Mouse (Mus musculus) brain, adult 2 months (tissue): Measurements from ENCODE around the gene Jmjd1c.
"Not testable (repeated sequence)": the region's sequence is repeated elsewhere in the genome, so short reads cannot be mapped to it uniquely, and the experiment has no call there.

Experiments used
- DNase-seq: peaks from one replicate; pipeline ENCODE4 v3.0.0; 2011; ENCODE audit warnings: low read depth, low spot score

Gene Jmjd1c

GRCm38 (mm10) chr10:67100831-67101251, 4.9 kb downstream of the Jmjd1c start:
- peak; percentile 88 for DNase-seq

GRCm38 (mm10) chr10:67104543-67104942, 8.6 kb downstream of the Jmjd1c start:
- DNase-seq = no peak

DNA sequence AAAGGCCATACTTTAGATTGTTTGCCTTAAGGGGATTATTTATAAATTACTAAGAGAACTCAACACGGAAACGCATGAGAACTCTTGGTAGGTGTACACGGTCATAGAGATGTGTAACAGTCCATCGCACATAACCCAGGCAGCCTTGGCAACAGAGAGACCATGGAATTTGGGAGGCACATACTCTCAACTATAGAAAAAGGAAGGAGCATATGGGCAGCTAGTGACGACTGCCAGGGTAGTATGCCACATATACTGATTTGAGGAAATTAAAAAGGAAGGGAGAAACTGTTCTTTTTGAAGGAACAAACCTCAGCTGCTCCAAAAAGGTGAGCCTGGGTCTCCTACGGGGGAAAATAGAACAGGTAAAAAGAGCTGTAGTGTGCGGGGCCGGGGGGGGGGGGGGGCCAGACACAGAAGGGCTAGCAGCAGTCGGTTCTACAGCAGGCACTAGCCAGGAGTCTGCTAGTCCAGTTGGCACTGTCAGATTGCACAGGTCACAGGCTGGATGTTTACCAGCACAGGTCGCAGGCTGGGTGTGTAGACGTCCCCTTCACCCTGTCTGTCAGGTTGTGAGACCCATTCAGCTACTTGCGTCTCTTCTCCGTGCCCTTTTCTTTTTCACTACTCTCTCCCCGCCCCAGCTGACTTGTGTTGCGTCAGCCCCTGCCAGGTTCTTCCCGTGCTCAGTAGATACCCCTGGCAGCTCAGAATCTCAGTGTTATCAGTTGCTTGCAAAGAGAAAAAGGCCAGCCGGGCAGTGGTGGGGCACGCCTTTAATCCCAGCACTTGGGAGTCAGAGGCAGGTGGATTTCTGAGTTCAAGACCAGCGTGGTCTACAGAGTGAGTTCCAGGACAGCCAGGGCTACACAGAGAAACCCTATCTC, 9.6 kb downstream of the Jmjd1c start:
- peak; percentile 91 for DNase-seq

DNA sequence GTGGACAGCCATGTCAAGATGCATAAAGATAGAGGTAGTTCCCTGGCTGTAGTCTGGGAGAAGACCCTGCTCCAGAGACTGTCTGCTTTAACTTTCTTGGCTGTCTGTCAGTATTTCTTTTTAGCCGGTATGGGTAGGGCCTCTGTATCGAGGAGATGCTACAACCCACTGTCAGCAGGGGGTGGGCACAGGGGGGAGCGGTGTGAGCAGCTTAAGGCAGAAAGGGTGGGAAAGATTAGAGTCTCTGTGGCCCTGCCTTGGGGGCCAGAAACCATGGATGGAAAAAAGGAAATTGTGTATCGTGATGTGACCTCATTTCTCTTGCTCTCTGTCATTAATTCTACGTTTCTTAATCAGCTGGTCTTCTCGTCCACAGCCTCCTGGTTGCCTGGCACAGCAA, 10.5 kb downstream of the Jmjd1c start:
- no peak for DNase-seq

DNA sequence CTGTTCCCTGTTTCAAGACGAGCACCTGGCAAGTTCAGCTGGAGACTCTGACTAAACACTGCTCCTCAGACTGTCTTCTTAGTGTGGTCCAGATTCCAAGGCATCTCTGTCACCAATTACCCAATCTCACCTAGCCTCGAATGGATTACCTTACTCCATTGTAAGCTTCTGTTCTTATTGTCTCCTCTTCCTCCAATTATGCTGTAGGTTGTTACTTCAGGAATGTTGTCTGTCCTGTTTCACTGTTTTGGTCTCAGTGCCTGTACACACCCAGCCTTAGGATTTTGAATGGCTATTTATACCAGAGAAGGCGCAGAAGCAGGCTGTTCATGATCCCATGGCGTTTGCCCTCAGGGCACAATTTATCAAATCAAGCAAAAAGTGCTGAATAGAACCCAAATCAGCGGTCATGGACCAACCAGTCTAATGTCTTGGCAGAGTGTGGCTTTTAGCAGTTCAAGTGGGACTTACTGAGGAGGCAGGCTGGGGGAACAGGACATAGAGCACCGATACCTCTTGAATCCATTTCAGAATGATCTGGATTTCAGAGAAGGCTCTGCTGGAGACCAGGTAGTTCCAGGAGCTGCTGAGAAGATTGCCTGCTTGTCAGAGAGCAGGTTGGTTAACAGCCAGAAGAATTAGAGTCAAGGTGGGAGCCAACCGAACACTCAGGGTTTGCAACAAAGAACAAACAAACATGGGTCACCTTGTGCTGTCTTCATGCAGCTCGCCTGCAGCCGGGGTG, 11.3 kb downstream of the Jmjd1c start:
- peak; percentile 43 for DNase-seq

- DNase-seq = no peak
Observed at GRCm38 (mm10) chr10:67108096-67108495, 12.2 kb downstream of the Jmjd1c start.

DNA sequence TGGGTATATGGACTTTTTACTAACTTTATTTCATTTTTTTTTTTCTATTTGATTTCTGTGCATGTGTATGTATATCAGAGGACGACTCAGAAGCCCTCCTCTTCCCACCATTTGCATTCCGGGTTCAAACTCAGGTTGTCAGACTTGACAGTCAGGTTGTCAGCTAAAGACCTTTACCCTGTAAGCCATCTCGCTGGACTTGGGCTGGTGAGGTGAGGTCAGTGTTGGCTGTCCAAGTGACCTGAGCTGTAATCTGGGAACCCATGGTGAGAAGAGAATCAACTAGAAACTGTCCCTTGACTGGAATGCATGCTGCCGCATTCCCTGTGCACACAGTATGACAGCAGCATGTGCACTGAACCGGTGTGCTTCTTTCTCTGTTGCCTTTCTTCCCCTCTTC, 13.7 kb downstream of the Jmjd1c start:
- no peak for DNase-seq

- peak; percentile 66 for DNase-seq
Observed at GRCm38 (mm10) chr10:67111044-67111798, 15.3 kb downstream of the Jmjd1c start.

DNA sequence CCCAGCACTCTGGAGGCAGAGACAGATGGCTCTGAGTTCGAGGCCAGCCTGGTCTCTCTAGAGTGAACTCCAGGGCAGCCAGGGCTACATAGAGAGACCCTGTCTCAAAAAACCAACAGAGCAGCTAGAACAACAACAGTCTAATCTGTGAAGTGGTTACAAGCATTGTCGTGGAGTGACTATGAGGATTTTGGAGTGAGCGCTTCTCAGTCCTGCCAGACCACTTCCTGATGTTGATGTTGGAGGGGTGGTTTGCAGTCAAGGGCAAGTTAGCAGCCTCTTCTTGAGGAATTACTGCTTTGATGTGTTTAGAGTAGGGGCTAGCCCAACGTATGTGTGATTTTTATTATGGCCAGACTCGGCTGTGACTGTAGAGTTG, 15.9 kb downstream of the Jmjd1c start:
- no peak for DNase-seq

DNA sequence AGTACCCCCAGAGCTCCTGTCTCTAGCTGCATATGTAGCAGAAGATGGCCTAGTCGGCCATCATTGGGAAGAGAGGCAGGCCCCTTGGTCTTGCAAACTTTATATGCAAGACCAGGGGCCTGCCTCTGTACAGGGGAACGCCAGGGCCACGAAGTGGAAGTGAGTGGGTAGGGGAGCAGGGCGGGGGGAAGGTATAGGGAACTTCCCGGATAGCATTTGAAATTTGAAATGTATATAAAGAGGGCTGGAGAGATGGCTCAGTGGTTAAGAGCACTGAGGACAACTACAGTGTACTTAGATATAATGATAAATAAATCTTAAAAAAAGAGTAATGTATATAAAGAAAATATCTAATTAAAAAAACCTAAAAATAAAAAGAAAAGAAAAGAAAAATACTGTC, 17.0 kb downstream of the Jmjd1c start:
- DNase-seq = not testable (repeated sequence)

DNA sequence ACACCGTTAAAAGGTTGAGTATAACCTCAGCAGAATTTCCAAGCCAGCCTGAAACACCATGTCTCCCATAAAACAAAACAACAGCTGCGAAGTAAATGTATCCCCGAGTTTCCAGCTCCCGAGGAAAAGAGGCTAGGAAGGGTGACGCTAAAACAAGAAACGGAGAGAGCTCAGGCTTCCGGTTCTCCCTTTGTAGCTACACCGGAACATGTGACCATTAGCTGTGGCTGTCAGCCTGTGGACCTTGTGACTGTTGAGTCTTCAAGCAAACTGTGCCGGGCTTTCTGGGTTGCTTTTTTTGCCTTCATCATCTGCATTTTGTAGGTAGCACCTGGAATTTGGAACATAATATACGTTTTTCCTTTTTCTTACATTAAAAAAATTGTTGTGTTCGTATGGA, 17.9 kb downstream of the Jmjd1c start:
- DNase-seq = peak; percentile 54

- peak; percentile 84 for DNase-seq
Observed at GRCm38 (mm10) chr10:67115115-67115514, 19.2 kb downstream of the Jmjd1c start.

GRCm38 (mm10) chr10:67115666-67116091, 19.8 kb downstream of the Jmjd1c start:
- no peak for DNase-seq

DNA sequence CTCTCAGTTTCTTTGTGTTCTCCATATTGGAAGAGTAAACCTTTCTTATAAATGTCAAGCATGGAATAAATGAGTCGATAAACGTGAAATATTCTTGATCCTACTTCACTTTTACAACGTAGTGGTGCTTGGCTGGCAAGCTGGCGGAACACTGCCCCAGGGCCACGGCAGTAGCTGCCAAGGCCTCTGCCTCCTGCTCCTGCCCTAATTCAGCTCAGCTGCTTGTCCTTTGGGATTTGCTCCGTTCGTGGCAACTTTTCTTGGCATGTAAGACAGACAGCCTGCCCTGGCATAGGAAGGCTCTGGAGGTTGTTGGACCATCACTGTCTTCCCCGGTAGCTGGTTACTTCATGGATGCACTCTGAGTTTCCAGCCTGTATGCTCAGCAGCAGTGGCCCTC, 20.3 kb downstream of the Jmjd1c start:
- peak; percentile 77 for DNase-seq

DNA sequence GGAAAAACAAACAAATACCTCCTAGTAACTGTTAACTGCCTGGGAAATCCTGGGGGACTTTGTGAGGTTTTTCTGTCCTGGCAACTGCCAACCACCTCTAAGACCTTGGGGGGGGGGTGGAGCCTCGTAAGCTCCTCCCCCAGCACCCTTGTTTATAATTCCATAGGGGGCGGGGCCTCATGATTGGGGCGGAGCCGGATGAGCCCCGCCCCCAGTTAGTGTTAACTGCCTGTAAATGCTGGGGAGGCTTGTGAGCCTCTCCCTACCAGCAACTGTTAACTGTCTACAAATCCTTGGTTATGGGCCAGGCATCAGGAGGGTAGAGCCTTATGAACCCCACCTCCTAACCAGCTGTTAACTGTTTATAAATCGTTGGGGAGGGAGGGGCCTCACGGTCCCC, 23.4 kb downstream of the Jmjd1c start:
- DNase-seq = no peak

DNA sequence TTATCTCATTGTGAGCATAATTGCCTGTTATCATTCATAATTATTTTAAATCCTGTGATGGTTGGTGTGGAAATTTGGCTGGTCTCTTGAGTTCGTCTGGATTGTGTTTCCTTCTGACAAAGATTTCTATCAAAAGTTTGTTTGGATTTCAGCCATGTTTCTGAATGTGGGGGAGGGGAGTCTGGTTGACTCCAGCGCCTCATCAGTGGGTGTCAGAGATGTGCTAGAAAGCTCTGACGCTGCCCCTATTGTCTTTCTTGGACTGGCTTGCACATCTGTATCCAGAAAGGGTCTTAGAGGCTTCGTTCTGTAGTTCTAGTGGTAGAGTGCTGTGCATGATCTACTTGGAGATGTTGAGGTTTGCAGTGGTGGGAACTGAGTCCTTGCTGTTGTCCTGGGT, 24.3 kb downstream of the Jmjd1c start:
- no peak for DNase-seq

GRCm38 (mm10) chr10:67120640-67121039, 24.7 kb downstream of the Jmjd1c start:
- no peak for DNase-seq

GRCm38 (mm10) chr10:67123756-67124155, 27.8 kb downstream of the Jmjd1c start:
- no peak for DNase-seq

DNA sequence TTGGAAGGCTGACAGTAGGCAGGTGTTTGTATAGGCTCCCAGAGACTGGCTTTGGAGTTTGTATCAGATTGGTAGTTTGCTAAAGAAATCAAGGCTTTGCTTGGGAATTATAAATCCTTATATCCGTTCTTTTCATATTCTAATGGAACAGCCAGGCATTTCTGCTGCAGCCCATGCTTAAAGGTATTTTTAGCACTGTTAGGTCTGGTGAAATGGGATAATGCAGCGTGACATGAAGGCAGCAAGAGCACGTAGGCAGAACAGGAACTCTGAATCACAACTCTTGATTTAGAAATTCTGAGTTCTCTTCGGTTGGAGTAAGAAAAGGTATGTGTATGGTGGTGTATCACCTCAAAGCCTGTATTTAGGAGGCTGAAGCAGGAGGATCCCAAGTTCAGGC, 28.2 kb downstream of the Jmjd1c start:
- peak; percentile 83 for DNase-seq

DNA sequence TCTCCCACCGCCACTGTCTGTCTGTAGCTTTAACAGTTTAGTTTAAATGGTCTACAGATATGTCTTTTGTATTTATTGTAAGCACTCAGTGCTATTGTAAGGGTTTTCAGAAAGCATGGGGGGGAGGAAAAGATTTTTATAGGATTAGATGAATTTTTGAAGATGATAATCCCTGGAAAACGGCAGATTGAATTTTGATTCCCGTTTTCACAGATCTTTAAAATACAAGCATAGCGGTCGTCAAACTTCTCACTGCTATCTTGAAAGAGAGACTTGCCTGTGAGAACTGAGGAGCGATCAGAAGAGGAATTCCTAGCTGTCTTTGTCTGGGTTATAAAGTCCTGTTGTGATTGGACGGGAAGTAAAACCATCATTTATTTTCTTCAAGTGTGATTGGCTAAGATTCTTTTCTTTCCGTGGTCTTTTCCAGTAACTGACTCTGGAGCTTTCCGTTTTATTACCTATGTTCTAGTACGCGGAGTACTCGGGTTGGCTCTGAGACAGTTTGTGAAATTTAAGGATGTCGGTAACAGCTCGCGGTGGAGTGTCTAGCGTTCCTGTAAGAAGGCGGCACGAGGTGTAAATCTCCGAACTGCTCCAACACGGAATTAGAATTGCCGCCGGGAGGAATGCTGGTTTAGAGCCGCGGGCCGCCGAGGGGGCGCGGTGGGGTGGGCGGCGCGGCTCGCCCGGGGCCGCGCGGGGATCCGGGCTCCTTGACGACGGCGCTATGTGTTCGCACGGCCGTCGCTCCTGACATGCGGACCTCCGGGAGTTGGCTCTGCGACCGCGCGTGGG, 30.3 kb downstream of the Jmjd1c start:
- DNase-seq = peak; percentile 88
